Mouse (Mus musculus): ENCODE measurements around the gene Hps1. TPM values are rescaled to one million over a fixed set of nuclear protein-coding genes. Genes with fewer than 3 reads are reported as not detected.

Gene Hps1
- polyA plus RNA-seq, 1 experiment from 2014 or later = 19.5 TPM

- Histone ChIP-seq H3K27ac (ENCODE audit: low read depth, low read length) (no peak overlapping the region), H3K4me1 (replicated peaks; ENCODE audit: control insufficient read depth, insufficient read depth, low read length) (peaks cover 33% of the 10 kb centered on the region), H3K27me3 (replicated peaks; ENCODE audit: control insufficient read depth, insufficient read depth, low read length) (no peaks in the 10 kb centered on the region), H3K9me3 (ENCODE audit: control insufficient read depth, low read length) (no peaks in the 10 kb centered on the region), H3K4me2 (no peak overlapping the region), H3K4me3 (ENCODE audit: low read depth, low read length) (no peak overlapping the region), H3K36me3 (ENCODE audit: control insufficient read depth, insufficient read depth, low read length) (no peaks in the 10 kb centered on the region), H3K9ac (ENCODE audit: low read depth, low read length) (no peak overlapping the region)
- ATAC-seq (replicated peaks; ENCODE audit: low FRiP score) (no peak), DNase-seq (ENCODE audit: low spot score) (no peak)
- 62% methylated on average over 11 of the region's 11 CpGs for WGBS
These were observed 29.6 kb downstream of the Hps1 start for GRCm38 (mm10) chr19:42750196-42750595.

DNA sequence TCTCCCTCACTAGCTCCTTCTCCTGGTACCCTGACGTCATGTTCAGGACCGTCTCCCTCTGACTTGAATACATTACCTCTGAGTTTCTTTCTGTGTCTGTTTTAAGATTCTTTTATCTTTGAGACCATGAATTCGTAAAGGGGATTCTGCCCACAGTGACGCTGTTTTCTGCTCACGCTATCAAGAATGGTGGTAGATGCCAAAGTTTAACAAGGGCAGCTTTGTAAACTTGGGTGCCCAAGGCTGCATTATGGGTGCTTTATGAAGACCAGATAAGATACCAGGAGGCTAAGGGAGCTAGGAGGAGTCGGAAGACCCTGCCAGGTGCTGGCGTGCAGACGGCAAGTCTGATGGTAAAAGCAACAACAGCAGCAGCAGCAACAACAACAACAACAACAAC, 33.1 kb downstream of the Hps1 start:
- peaks cover 28% of the 10 kb centered on the region for H3K4me1 ChIP-seq (replicated peaks; ENCODE audit: control insufficient read depth, insufficient read depth, low read length)
- WGBS = 88% methylated on average over 8 of the region's 8 CpGs
- no peak for DNase-seq (ENCODE audit: low spot score)
- no peaks in the 10 kb centered on the region for H3K9me3 ChIP-seq (ENCODE audit: control insufficient read depth, low read length)
- no peak overlapping the region for H3K4me2 ChIP-seq
- no peak overlapping the region for H3K9ac ChIP-seq (ENCODE audit: low read depth, low read length)
- H3K27me3 ChIP-seq (replicated peaks; ENCODE audit: control insufficient read depth, insufficient read depth, low read length) = no peaks in the 10 kb centered on the region
- no peak overlapping the region for H3K4me3 ChIP-seq (ENCODE audit: low read depth, low read length)
- no peak overlapping the region for H3K27ac ChIP-seq (ENCODE audit: low read depth, low read length)
- ATAC-seq (replicated peaks; ENCODE audit: low FRiP score) = no peak
- no peaks in the 10 kb centered on the region for H3K36me3 ChIP-seq (ENCODE audit: control insufficient read depth, insufficient read depth, low read length)

DNA sequence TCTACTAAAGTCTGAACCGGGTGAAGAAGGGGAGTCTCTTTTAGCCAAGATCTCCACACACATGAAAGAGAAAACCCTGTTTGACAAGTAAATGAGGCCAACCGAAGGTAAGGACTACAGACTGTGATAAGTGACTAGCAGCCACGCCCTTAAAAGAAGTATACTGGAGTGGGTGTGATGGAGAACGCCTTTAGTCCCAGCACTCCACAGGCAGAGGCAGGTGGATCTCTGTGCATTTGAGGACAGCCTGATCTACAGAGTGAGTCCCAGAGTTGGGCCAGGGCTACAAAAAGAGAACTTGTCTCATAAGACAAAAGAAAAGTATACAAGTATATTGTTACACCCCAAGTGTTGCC, 33.9 kb downstream of the Hps1 start:
- 45% methylated on average over 4 of the region's 4 CpGs for WGBS
- Histone ChIP-seq H3K36me3 (ENCODE audit: control insufficient read depth, insufficient read depth, low read length) (no peaks in the 10 kb centered on the region), H3K9ac (ENCODE audit: low read depth, low read length) (no peak overlapping the region), H3K27ac (ENCODE audit: low read depth, low read length) (no peak overlapping the region), H3K4me3 (ENCODE audit: low read depth, low read length) (no peak overlapping the region), H3K4me2 (0 out of 2 replicates have a peak overlapping the region, but pooled peaks have one; percentile 0), H3K9me3 (ENCODE audit: control insufficient read depth, low read length) (no peaks in the 10 kb centered on the region), H3K27me3 (replicated peaks; ENCODE audit: control insufficient read depth, insufficient read depth, low read length) (no peaks in the 10 kb centered on the region), H3K4me1 (replicated peaks; ENCODE audit: control insufficient read depth, insufficient read depth, low read length) (peaks cover 27% of the 10 kb centered on the region)
- DNase-seq (ENCODE audit: low spot score) (no peak), ATAC-seq (replicated peaks; ENCODE audit: low FRiP score) (peak; percentile 42; the same call in 1 of the 2 replicates)

DNA sequence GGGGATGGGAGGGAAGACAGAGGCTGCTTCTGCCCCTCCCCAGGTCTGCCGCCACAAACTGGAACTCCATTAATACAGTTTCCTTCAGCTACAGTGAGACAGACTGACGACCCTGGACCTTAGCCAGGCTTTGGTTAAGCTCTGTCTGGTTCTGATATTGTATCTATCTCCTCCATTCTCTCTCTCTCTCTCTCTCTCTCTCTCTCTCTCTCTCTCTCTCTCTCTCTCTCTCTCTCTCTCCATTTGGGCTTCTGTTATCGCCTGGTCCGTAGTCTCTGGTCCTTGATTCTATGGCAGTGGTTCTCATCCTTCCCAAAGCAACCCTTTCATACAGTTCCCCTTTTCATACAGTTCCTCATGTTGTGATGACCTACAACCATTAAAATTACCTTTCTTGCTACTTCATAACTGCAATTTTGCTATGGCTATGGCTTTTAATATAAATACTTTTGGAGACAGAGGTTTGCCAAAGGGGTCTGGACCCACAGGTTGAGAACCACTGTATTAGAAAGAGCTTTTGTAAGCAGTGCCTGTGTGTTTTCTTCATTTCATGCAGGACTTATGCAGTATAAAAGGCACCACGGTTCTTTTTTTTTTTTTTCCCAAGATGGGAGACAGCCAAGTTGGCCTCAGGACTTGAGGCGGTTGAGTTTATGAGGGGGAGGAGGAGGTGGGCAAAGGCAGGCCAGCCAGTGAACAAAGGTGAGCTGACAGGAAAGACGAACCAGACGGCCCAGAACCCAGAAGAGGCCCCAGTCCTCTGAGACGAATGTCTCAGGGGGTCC, 34.5 kb downstream of the Hps1 start:
- H3K9me3 ChIP-seq (ENCODE audit: control insufficient read depth, low read length) = no peaks in the 10 kb centered on the region
- H3K27ac ChIP-seq (ENCODE audit: low read depth, low read length) = peak overlapping the region; percentile 26; the same call in 1 of the 2 replicates
- DNase-seq (ENCODE audit: low spot score) = no peak
- no peaks in the 10 kb centered on the region for H3K27me3 ChIP-seq (replicated peaks; ENCODE audit: control insufficient read depth, insufficient read depth, low read length)
- H3K36me3 ChIP-seq (ENCODE audit: control insufficient read depth, insufficient read depth, low read length) = no peaks in the 10 kb centered on the region
- H3K4me2 ChIP-seq = peak overlapping the region; percentile 26
- 41% methylated on average over 9 of the region's 9 CpGs for WGBS
- H3K4me1 ChIP-seq (replicated peaks; ENCODE audit: control insufficient read depth, insufficient read depth, low read length) = peaks cover 31% of the 10 kb centered on the region
- H3K9ac ChIP-seq (ENCODE audit: low read depth, low read length) = no peak overlapping the region
- ATAC-seq (replicated peaks; ENCODE audit: low FRiP score) = peak; percentile 29
- H3K4me3 ChIP-seq (ENCODE audit: low read depth, low read length) = no peak overlapping the region

GRCm38 (mm10) chr19:42744162-42744586, 35.6 kb downstream of the Hps1 start:
- H3K9me3 ChIP-seq (ENCODE audit: control insufficient read depth, low read length) = no peaks in the 10 kb centered on the region
- H3K4me3 ChIP-seq (ENCODE audit: low read depth, low read length) = no peak overlapping the region
- H3K27ac ChIP-seq (ENCODE audit: low read depth, low read length) = no peak overlapping the region
- ATAC-seq (replicated peaks; ENCODE audit: low FRiP score) = peak; percentile 83
- H3K4me1 ChIP-seq (replicated peaks; ENCODE audit: control insufficient read depth, insufficient read depth, low read length) = peaks cover 26% of the 10 kb centered on the region
- no peaks in the 10 kb centered on the region for H3K36me3 ChIP-seq (ENCODE audit: control insufficient read depth, insufficient read depth, low read length)
- no peak overlapping the region for H3K9ac ChIP-seq (ENCODE audit: low read depth, low read length)
- peak overlapping the region; percentile 26 for H3K4me2 ChIP-seq
- DNase-seq (ENCODE audit: low spot score) = peak; percentile 68
- no peaks in the 10 kb centered on the region for H3K27me3 ChIP-seq (replicated peaks; ENCODE audit: control insufficient read depth, insufficient read depth, low read length)
- WGBS = 5% methylated on average over 4 of the region's 4 CpGs

DNA sequence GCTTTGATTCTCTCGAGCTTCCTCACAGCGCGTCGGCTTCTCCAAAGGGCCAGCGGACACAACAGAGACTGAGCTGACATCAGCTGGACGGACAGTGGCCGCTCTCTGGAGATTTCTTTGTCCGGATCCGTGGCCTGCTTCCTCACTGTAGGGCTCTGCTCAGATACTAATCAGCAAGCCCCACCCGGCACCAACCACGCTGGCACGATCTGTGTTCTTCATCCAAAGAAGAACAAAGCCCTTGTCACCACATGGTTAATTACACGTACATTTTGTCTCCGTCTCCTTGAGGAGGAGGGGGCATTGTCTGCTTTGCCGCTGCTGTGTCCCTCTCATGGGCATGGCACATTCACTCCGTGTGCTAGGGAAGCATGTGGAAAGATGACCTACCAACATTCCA, 36.5 kb downstream of the Hps1 start:
- Histone ChIP-seq H3K4me3 (ENCODE audit: low read depth, low read length) (no peak overlapping the region), H3K27me3 (replicated peaks; ENCODE audit: control insufficient read depth, insufficient read depth, low read length) (no peaks in the 10 kb centered on the region), H3K9me3 (ENCODE audit: control insufficient read depth, low read length) (no peaks in the 10 kb centered on the region), H3K36me3 (ENCODE audit: control insufficient read depth, insufficient read depth, low read length) (no peaks in the 10 kb centered on the region), H3K4me1 (replicated peaks; ENCODE audit: control insufficient read depth, insufficient read depth, low read length) (peaks cover 26% of the 10 kb centered on the region), H3K27ac (ENCODE audit: low read depth, low read length) (no peak overlapping the region), H3K4me2 (no peak overlapping the region), H3K9ac (ENCODE audit: low read depth, low read length) (no peak overlapping the region)
- no peak for ATAC-seq (replicated peaks; ENCODE audit: low FRiP score)
- 57% methylated on average over 16 of the region's 16 CpGs for WGBS
- DNase-seq (ENCODE audit: low spot score) = no peak

- no peaks in the 10 kb centered on the region for H3K27me3 ChIP-seq (replicated peaks; ENCODE audit: control insufficient read depth, insufficient read depth, low read length)
- H3K4me2 ChIP-seq = no peak overlapping the region
- H3K4me3 ChIP-seq (ENCODE audit: low read depth, low read length) = no peak overlapping the region
- no peaks in the 10 kb centered on the region for H3K9me3 ChIP-seq (ENCODE audit: control insufficient read depth, low read length)
- 75% methylated on average over 14 of the region's 14 CpGs for WGBS
- no peak overlapping the region for H3K9ac ChIP-seq (ENCODE audit: low read depth, low read length)
- peaks cover 30% of the 10 kb centered on the region for H3K4me1 ChIP-seq (replicated peaks; ENCODE audit: control insufficient read depth, insufficient read depth, low read length)
- DNase-seq (ENCODE audit: low spot score) (no peak), ATAC-seq (replicated peaks; ENCODE audit: low FRiP score) (no peak)
- H3K36me3 ChIP-seq (ENCODE audit: control insufficient read depth, insufficient read depth, low read length) = no peaks in the 10 kb centered on the region
- H3K27ac ChIP-seq (ENCODE audit: low read depth, low read length) = no peak overlapping the region
These were observed 37.9 kb downstream of the Hps1 start for GRCm38 (mm10) chr19:42741884-42742283.

DNA sequence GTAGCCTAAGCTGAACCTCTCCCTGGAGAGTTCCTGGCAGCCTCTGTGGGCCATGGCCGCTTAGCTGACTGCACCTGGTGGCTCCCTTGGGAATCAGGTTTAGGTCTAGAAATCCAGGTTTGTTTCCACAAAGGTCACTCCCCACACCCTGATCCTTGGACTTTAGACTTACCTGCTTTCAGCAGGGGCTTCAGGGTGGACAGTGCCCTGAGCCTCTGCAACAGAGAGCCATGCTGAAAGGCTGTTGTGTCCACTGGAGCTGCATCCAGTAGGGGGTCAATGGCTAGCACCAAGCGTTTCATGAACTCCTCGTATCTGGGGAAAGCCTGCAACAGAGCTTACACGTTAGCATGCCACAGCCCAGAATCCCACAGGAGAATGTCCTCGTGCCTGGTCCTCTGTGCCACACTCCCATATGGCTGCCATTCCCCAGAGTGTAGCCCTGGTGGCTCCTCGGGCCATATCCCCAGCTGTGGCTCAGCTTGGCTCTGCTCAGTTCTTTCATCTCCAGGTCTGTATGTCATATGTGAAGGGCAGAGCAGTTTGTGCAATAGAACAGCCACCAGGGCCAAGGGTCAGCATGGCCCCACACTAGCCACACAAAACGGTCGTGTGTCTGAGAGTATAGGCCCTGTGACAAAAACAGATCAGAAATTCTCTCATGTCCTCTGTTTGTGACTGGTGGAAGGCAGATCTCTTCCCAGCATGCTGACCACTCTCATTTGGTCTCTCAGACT, 39.4 kb downstream of the Hps1 start:
- Histone ChIP-seq H3K9ac (ENCODE audit: low read depth, low read length) (no peak overlapping the region), H3K27me3 (replicated peaks; ENCODE audit: control insufficient read depth, insufficient read depth, low read length) (no peaks in the 10 kb centered on the region), H3K9me3 (ENCODE audit: control insufficient read depth, low read length) (no peaks in the 10 kb centered on the region), H3K36me3 (ENCODE audit: control insufficient read depth, insufficient read depth, low read length) (no peaks in the 10 kb centered on the region), H3K4me3 (ENCODE audit: low read depth, low read length) (no peak overlapping the region), H3K4me1 (replicated peaks; ENCODE audit: control insufficient read depth, insufficient read depth, low read length) (peaks cover 24% of the 10 kb centered on the region), H3K4me2 (no peak overlapping the region), H3K27ac (ENCODE audit: low read depth, low read length) (no peak overlapping the region)
- 72% methylated on average over 8 of the region's 8 CpGs for WGBS
- ATAC-seq (replicated peaks; ENCODE audit: low FRiP score) (no peak), DNase-seq (ENCODE audit: low spot score) (no peak)
